Mouse (Mus musculus): ENCODE measurements at regions not wholly inside any gene's neighbourhood (a gene's known extent, or its start where the extent isn't known, plus 50 kb on each side); places are given as distances from the start of the nearest gene placed in this dataset.

- no peak for DNase-seq (ENCODE audit: low read depth, low spot score)
Observed at GRCm38 (mm10) chr4:75130757-75131156, 147.3 kb downstream of the Dmac1 start.

DNA sequence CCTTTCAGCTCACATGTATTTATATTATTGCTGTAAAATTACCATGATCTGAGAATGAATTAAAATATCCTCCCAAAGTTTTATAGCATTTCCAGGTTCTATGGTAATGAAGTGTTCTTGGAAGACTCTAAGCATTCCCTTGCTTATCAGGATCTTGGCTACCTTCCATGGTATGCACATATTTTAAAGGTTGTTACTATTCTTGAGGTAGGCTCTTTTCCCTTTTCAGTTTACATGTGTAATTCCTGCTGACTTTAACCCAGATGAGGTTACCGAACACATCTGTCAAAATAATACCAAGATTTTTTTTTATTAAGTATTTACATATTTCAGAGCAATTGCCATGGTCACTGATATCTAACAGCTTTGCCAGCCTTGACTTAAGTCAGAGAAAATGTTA lies 162.2 kb downstream of the Dmac1 start:
- DNase-seq (ENCODE audit: low read depth, low spot score), result no peak

GRCm38 (mm10) chr4:75115346-75115745 lies 162.8 kb downstream of the Dmac1 start:
- no peak for DNase-seq (ENCODE audit: low read depth, low spot score)

- DNase-seq (ENCODE audit: low read depth, low spot score), result peak; percentile 6
Observed at GRCm38 (mm10) chr4:75065782-75066181, 212.3 kb downstream of the Dmac1 start.

DNA sequence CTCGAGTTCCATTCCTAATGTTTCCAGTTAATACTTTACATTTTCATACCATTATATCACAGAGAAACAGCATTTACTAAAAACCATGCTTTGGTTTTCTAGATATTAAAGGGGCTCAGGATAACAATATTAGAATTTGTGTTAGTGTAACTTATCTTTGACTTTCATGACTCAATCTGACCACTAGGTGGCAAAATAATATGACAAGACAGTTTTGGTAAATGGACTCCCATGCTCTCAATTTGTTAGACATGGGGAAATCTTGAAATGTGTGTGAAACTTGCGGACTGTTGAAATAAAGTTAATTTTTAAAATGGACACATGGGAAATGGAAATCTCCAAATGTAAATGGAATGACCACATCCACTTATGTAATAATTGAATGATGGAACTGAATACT lies 214.8 kb downstream of the Dmac1 start:
- DNase-seq (ENCODE audit: low read depth, low spot score), result peak; percentile 12

- DNase-seq (ENCODE audit: low read depth, low spot score), result no peak
Observed at GRCm38 (mm10) chr4:75043510-75043909, 234.6 kb downstream of the Dmac1 start.

DNA sequence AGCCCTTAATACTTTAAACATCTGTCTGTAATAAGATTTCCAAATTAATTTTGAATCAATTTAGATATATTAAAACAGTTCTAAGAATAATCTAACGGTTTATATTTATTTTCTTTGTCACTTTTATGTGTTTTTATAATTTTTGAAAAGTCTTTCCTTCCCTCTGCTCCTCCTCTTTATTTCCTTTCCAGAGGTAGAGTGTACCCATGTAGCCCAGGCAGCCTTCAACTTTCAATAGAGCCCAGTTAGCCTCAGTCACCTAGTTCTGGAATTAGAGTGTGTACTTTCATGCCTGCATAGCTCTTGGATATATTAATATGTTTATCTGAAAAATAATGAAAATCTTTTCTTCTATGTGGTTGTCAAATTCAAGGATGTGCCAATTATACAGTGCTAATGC lies 235.5 kb downstream of the Dmac1 start:
- DNase-seq (ENCODE audit: low read depth, low spot score), result no peak

- no peak for DNase-seq (ENCODE audit: low read depth, low spot score)
Observed at GRCm38 (mm10) chr4:75041930-75042579, 236.1 kb downstream of the Dmac1 start.

All from brain, embryonic 18.5 days (tissue).